Mouse (Mus musculus): ENCODE data around the gene Ncs1. TPM values are rescaled to one million over a fixed set of nuclear protein-coding genes. Genes with fewer than 3 reads are reported as not detected.

The Ncs1 gene
- total and polyA plus RNA-seq, 3 experiments, result 0.05 TPM; not detected in 2

DNA sequence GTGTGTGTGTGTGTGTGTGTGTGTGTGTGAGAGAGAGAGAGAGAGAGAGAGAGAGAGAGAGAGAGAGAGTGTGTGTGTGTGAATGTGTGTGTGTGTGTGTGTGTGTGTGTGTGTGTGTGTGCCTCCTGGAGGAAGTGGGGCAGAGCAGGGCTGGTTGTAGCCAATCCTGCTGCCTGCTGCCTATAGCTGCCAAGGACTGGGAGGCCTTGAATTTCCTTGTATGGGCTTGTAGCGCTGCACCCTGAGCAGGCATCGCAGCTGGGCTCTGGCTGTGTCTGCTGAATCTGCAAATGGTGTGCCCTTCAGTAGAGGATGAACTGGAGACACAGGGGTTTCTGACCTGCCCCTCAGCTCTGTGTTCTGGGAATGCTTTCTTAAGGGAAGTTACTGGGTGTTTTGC, 72.5 kb downstream of the Ncs1 start:
- Histone ChIP-seq H3K9me3 (replicated peaks) (no peaks in the 10 kb centered on the region), H3K27me3 (ENCODE audit: insufficient read depth, low read length) (peaks cover 12% of the 10 kb centered on the region; the same call in 1 of the 2 replicates), H3K4me1 (ENCODE audit: insufficient read depth, low read depth, low read length) (no peaks in the 10 kb centered on the region), H3K4me3 (ENCODE audit: low read depth, low read length) (no peak overlapping the region), H3K36me3 (replicated peaks) (no peaks in the 10 kb centered on the region)
- DNase-seq (ENCODE audit: low spot score) (no peak), ATAC-seq (ENCODE audit: extremely low read depth, insufficient number of reproducible peaks, low FRiP score, poor library complexity, severe bottlenecking) (no peak)
- TF ChIP-seq TAL1 (conservative IDR thresholded peaks at IDR 0.05; ENCODE audit: low read depth, low read length), result no peak
- TF ChIP-seq GATA1 (IDR thresholded peaks at IDR 0.05; ENCODE audit: borderline replicate concordance, low read length), result no peak

DNA sequence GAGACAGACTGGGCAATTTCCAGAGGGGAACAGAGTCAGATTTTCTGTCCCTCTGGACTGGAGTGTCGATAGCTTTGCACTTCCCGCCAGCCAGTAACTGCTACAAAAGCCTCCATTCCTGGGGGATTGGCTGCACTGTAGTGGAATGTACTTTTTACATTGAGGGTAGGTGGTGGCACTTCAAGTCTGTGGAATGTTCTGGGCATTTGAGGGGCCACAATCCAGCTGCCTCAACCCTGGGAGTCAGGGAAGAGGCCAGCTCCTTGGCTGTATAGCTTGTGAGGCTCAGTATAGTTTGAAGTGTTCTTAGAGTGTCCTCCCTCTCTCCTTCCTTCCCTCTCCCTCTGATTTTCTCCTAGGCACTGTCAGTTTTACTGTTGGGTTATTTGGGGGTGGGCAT, 73.6 kb downstream of the Ncs1 start:
- no peak for ATAC-seq (ENCODE audit: extremely low read depth, insufficient number of reproducible peaks, low FRiP score, poor library complexity, severe bottlenecking)
- Histone ChIP-seq H3K4me3 (ENCODE audit: low read depth, low read length) (no peak overlapping the region), H3K36me3 (replicated peaks) (no peaks in the 10 kb centered on the region), H3K27me3 (ENCODE audit: insufficient read depth, low read length) (peaks cover 12% of the 10 kb centered on the region; the same call in 1 of the 2 replicates), H3K4me1 (ENCODE audit: insufficient read depth, low read depth, low read length) (no peaks in the 10 kb centered on the region), H3K9me3 (replicated peaks) (no peaks in the 10 kb centered on the region)
- no peak for DNase-seq (ENCODE audit: low spot score)
- no peak for TF ChIP-seq POLR2AphosphoS5 (IDR thresholded peaks at IDR 0.05; ENCODE audit: insufficient replicate concordance, low read depth, low read length)
- TF ChIP-seq GATA2 (IDR thresholded peaks at IDR 0.05; ENCODE audit: borderline replicate concordance, low read depth, low read length), result no peak
- no peak for TF ChIP-seq GATA1 (IDR thresholded peaks at IDR 0.05; ENCODE audit: borderline replicate concordance, low read length)
- TF ChIP-seq TAL1 (conservative IDR thresholded peaks at IDR 0.05; ENCODE audit: low read depth, low read length), result no peak
- TF ChIP-seq CTCF (IDR thresholded peaks at IDR 0.05; ENCODE audit: low read depth, low read length), result no peak

DNA sequence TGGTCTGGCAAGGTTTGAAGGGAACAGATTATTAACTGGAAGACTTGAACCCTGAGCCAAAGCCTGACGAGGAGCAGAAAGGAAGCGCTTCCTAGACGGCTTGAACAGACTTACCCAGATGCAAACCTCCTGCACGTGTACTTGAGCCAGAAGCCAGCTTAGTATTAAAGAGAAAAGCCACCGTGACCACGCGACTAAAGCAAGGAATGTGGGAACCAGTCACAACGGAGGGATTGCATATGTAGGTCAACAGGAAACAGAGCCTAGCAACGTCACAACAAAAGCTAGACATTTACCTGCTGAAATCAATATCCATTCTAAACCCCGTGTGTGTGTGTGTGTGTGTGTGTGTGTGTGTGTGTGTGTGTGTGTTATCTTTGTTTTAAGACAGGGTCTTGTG, 81.6 kb downstream of the Ncs1 start:
- H3K4me1 ChIP-seq (ENCODE audit: insufficient read depth, low read depth, low read length), result no peaks in the 10 kb centered on the region
- H3K9me3 ChIP-seq (replicated peaks), result no peaks in the 10 kb centered on the region
- DNase-seq (ENCODE audit: low spot score) (no peak), ATAC-seq (ENCODE audit: extremely low read depth, insufficient number of reproducible peaks, low FRiP score, poor library complexity, severe bottlenecking) (no peak)
- no peak for TF ChIP-seq GATA1 (IDR thresholded peaks at IDR 0.05; ENCODE audit: borderline replicate concordance, low read length)
- TF ChIP-seq POLR2AphosphoS5 (IDR thresholded peaks at IDR 0.05; ENCODE audit: insufficient replicate concordance, low read depth, low read length), result no peak
- TF ChIP-seq CTCF (IDR thresholded peaks at IDR 0.05; ENCODE audit: low read depth, low read length), result no peak
- no peak for TF ChIP-seq GATA2 (IDR thresholded peaks at IDR 0.05; ENCODE audit: borderline replicate concordance, low read depth, low read length)
- no peak for TF ChIP-seq TAL1 (conservative IDR thresholded peaks at IDR 0.05; ENCODE audit: low read depth, low read length)
- H3K4me3 ChIP-seq (ENCODE audit: low read depth, low read length), result no peak overlapping the region
- H3K36me3 ChIP-seq (replicated peaks), result no peaks in the 10 kb centered on the region
- H3K27me3 ChIP-seq (ENCODE audit: insufficient read depth, low read length), result no peaks in the 10 kb centered on the region

DNA sequence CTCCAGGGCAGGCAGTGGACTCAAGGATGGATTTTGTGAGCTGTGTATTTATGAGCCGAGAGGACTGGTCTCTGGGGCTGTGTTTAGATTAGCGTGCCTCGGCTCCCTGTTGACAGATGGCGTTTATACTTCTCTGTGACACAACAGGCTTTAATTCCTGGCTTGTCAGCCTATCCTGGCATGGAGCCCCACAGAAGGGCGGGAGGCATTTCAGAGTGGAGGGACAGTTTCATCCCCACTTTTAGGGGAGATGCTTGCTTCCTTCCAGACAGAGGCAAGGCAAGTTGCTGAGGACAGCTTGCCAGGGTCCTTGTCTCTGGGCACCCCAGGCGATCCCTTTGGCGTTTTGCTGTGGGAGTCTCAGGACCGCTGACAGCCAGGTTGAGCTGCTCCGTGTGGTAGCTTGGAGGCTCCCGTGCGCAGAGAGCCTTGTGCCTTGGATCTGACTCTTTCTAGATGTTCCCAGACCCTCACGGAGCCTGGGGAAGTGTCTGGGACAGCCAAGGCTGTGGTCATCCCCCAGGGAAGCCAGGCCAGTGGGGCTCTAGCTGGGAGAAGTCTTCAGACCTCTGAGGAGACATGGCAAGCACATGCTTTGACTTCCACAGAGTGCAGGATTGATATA, 92.2 kb downstream of the Ncs1 start:
- Histone ChIP-seq H3K9me3 (replicated peaks) (no peaks in the 10 kb centered on the region), H3K4me1 (ENCODE audit: insufficient read depth, low read depth, low read length) (no peaks in the 10 kb centered on the region), H3K36me3 (replicated peaks) (no peaks in the 10 kb centered on the region), H3K27me3 (ENCODE audit: insufficient read depth, low read length) (peaks cover 2% of the 10 kb centered on the region; the same call in 1 of the 2 replicates), H3K4me3 (ENCODE audit: low read depth, low read length) (no peak overlapping the region)
- ATAC-seq (ENCODE audit: extremely low read depth, insufficient number of reproducible peaks, low FRiP score, poor library complexity, severe bottlenecking) (no peak), DNase-seq (ENCODE audit: low spot score) (no peak)
- TF ChIP-seq TAL1 (conservative IDR thresholded peaks at IDR 0.05; ENCODE audit: low read depth, low read length) (no peak), GATA1 (IDR thresholded peaks at IDR 0.05; ENCODE audit: borderline replicate concordance, low read length) (no peak), GATA2 (IDR thresholded peaks at IDR 0.05; ENCODE audit: borderline replicate concordance, low read depth, low read length) (no peak), CTCF (IDR thresholded peaks at IDR 0.05; ENCODE audit: low read depth, low read length) (no peak), POLR2AphosphoS5 (IDR thresholded peaks at IDR 0.05; ENCODE audit: insufficient replicate concordance, low read depth, low read length) (no peak)

DNA sequence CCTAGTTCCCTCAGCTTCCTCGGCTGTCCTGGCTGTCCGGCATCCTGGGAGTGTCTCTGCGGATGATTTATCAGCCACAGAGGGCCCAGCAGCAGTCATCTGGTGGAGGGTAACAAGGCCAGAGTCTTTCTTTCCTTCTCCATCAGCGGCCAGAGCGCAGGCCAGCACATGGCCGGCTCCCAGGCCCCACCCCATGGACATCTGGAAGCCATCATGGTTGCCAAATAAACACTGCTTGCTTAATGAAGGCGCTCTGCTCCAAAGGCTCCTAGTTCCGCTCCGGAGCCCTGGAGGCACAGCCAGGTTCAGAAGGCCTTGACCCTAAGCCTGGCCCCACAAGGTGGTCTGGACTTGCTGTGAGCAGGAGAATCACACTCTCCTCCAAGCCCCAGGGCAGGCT, 94.2 kb downstream of the Ncs1 start:
- H3K9me3 ChIP-seq (replicated peaks), result no peaks in the 10 kb centered on the region
- H3K27me3 ChIP-seq (ENCODE audit: insufficient read depth, low read length), result peaks cover 5% of the 10 kb centered on the region; the same call in 1 of the 2 replicates
- no peaks in the 10 kb centered on the region for H3K4me1 ChIP-seq (ENCODE audit: insufficient read depth, low read depth, low read length)
- ATAC-seq (ENCODE audit: extremely low read depth, insufficient number of reproducible peaks, low FRiP score, poor library complexity, severe bottlenecking), result no peak
- DNase-seq (ENCODE audit: low spot score), result no peak
- no peak overlapping the region for H3K4me3 ChIP-seq (ENCODE audit: low read depth, low read length)
- no peak for TF ChIP-seq POLR2AphosphoS5 (IDR thresholded peaks at IDR 0.05; ENCODE audit: insufficient replicate concordance, low read depth, low read length)
- H3K36me3 ChIP-seq (replicated peaks), result no peaks in the 10 kb centered on the region

DNA sequence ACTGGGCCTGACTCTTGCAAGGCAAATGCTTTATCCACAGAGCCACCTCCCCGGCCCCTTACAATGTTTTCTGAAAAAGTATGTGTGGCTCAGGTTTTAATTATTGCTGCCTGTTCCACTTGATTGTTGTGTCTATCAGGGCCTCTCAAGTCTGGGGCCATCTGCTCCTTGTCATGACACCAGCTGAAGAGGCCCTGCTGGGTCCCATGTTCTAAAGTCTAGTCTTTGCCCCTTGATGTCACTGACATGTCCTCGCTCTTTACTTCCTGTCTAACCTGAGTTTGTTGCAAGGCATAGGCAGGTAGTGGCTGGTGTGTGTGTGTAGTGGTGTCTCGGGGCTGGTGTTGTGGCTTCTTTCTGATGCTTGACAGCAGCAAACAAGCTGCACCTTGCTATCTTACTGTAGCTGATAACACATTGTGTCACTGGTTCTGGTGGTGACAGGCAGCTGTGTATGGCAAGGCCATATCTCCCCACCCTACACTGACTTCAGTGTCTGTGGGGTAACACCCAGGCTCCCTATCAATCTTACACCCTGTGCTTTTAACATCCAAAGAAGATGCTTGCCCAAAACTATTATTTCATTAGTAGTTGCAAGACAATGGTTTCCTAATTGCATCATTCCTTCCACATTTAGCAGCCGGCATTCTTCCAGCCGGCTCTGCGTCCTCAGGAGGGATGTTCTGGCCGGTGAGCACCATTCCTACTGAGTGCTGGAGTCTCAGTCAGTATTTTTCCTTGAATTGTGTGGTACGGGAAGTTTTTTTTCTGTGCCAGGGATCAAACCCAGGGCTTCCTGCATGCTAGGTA, 96.3 kb downstream of the Ncs1 start:
- DNase-seq (ENCODE audit: low spot score), result no peak
- no peaks in the 10 kb centered on the region for H3K4me1 ChIP-seq (ENCODE audit: insufficient read depth, low read depth, low read length)
- H3K9me3 ChIP-seq (replicated peaks), result no peaks in the 10 kb centered on the region
- peaks cover 3% of the 10 kb centered on the region; the same call in 1 of the 2 replicates for H3K27me3 ChIP-seq (ENCODE audit: insufficient read depth, low read length)
- no peaks in the 10 kb centered on the region for H3K36me3 ChIP-seq (replicated peaks)
- H3K4me3 ChIP-seq (ENCODE audit: low read depth, low read length), result no peak overlapping the region
- TF ChIP-seq GATA2 (IDR thresholded peaks at IDR 0.05; ENCODE audit: borderline replicate concordance, low read depth, low read length), result no peak
- TF ChIP-seq POLR2AphosphoS5 (IDR thresholded peaks at IDR 0.05; ENCODE audit: insufficient replicate concordance, low read depth, low read length), result no peak
- TF ChIP-seq CTCF (IDR thresholded peaks at IDR 0.05; ENCODE audit: low read depth, low read length), result no peak
- no peak for TF ChIP-seq GATA1 (IDR thresholded peaks at IDR 0.05; ENCODE audit: borderline replicate concordance, low read length)
- no peak for TF ChIP-seq TAL1 (conservative IDR thresholded peaks at IDR 0.05; ENCODE audit: low read depth, low read length)
- no peak for ATAC-seq (ENCODE audit: extremely low read depth, insufficient number of reproducible peaks, low FRiP score, poor library complexity, severe bottlenecking)

Other genes starting within 250 kb of the Ncs1 start
- gene Fnbp1, start 103.8 kb upstream of the Ncs1 start, total RNA-seq (2014; fragmentation: Nextera tagmentation), result 68.4 and 79.6 TPM in 2 replicates
- 26.1 and 38.1 TPM in 2 replicates for gene Fnbp1, start 103.8 kb upstream of the Ncs1 start, total RNA-seq (2017)
- gene Fnbp1, start 103.8 kb upstream of the Ncs1 start, polyA plus RNA-seq (2012), result 61.7 and 77.8 TPM in 2 replicates
- gene Gpr107, start 93.5 kb upstream of the Ncs1 start, total RNA-seq (2014; fragmentation: Nextera tagmentation), result 50.5 and 74.9 TPM in 2 replicates
- gene Gpr107, start 93.5 kb upstream of the Ncs1 start, total RNA-seq (2017), result 30.4 and 37.2 TPM in 2 replicates
- gene Gpr107, start 93.5 kb upstream of the Ncs1 start, polyA plus RNA-seq (2012), result 6.7 and 8.2 TPM in 2 replicates
- gene Hmcn2, start 68.6 kb downstream of the Ncs1 start, total RNA-seq (2014; fragmentation: Nextera tagmentation), result not detected in 2 replicates
- 0.06 and 0.16 TPM in 2 replicates for gene Hmcn2, start 68.6 kb downstream of the Ncs1 start, total RNA-seq (2017)
- gene Hmcn2, start 68.6 kb downstream of the Ncs1 start, polyA plus RNA-seq (2012), result 0.03 TPM in 1 of 2 replicates, not detected in the other
- not detected in 2 replicates for gene Ass1, start 224.4 kb downstream of the Ncs1 start, total RNA-seq (2014; fragmentation: Nextera tagmentation)
- gene Ass1, start 224.4 kb downstream of the Ncs1 start, total RNA-seq (2017), result not detected in 2 replicates
- not detected in 2 replicates for gene Ass1, start 224.4 kb downstream of the Ncs1 start, polyA plus RNA-seq (2012)